Mouse (Mus musculus): ENCODE measurements around the gene Lhfpl2.

Gene Lhfpl2

GRCm38 (mm10) chr13:94172533-94173310 lies 115.1 kb downstream of the Lhfpl2 start:
- in situ Hi-C loops (cut with MboI; ENCODE audit: unreplicated experiment in 2 of 2): no loop called here

DNA sequence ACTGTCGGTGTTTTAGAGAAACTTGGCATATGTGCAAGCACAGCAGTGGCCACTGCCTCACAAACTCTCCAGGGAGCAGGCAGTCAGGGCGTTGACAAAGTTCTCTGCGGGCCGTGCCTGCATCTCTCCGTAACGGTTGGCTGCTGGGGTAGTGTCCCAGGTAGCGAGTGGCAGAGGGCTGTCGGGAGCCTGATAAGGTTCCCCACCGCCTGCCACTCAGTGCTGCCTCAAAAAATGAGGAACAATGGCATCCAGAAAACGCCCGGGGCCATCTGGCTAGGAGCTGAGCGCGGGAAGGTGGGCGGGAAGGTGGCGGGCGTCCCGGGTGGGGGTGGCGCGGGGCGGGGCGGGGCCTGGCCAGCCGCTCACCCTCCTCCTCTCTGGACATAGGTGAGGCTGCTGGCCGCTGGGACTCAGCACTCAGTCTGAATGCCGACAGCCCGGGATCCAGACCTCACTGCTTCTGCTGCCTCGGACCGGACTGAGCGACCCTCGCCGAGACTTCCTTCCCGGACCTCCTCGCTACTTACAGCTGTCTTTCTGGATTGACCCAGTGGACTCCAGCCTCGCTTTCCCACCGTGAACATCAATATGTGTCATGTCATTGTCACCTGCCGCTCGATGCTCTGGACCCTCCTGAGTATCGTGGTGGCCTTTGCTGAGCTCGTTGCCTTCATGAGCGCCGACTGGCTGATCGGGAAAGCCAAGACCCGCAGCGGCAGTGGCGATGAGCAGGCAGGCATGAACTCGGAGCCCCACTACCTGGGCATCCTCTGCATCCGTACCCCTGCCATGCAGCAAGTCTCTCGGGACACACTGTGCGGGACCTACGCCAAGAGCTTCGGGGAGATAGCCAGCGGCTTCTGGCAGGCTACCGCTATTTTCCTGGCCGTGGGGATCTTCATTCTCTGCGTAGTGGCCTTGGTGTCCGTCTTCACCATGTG lies 116.3 kb downstream of the Lhfpl2 start:
- in situ Hi-C loops (cut with MboI; ENCODE audit: unreplicated experiment in 2 of 2): no loop called here

GRCm38 (mm10) chr13:94174577-94175279 lies 117.1 kb downstream of the Lhfpl2 start:
- in situ Hi-C loops (cut with MboI; ENCODE audit: unreplicated experiment in 2 of 2): no loop called here

GRCm38 (mm10) chr13:94175379-94176050 lies 117.9 kb downstream of the Lhfpl2 start:
- in situ Hi-C loops (cut with MboI; ENCODE audit: unreplicated experiment in 2 of 2): no loop called here

GRCm38 (mm10) chr13:94177148-94177547 lies 119.6 kb downstream of the Lhfpl2 start:
- in situ Hi-C loops (cut with MboI; ENCODE audit: unreplicated experiment in 2 of 2): no loop called here

DNA sequence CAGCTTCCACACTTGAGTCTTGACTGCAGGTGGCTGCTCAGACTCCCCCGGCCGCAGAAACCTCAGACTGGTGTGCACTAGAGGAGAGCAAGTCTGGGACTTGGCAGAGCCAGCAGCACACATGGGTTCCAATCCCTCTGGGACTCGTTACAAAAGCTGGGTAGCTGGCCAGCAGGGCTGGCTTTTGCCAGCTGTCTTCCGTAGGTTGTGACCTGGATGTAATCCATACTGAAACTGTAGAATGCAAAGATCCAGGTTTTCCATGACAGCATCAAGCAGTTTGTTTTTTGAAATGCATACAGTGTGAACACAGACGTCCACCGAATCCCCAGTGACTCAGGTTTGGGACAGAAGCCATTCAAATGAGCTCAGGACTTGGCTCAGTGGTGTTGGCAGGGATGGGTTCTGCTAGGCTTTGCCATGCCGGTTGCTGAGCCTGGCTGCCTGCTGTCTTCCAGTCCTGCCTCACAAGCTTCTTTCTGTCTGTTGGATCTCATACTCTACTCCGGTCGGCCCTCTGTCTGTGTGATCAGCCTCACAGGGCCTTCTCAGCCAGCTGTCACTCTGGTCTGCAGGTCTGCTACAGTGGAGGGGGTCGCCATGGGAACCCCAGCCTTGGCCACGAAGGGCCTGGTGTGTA lies 120.9 kb downstream of the Lhfpl2 start:
- in situ Hi-C loops (cut with MboI; ENCODE audit: unreplicated experiment in 2 of 2): no loop called here

DNA sequence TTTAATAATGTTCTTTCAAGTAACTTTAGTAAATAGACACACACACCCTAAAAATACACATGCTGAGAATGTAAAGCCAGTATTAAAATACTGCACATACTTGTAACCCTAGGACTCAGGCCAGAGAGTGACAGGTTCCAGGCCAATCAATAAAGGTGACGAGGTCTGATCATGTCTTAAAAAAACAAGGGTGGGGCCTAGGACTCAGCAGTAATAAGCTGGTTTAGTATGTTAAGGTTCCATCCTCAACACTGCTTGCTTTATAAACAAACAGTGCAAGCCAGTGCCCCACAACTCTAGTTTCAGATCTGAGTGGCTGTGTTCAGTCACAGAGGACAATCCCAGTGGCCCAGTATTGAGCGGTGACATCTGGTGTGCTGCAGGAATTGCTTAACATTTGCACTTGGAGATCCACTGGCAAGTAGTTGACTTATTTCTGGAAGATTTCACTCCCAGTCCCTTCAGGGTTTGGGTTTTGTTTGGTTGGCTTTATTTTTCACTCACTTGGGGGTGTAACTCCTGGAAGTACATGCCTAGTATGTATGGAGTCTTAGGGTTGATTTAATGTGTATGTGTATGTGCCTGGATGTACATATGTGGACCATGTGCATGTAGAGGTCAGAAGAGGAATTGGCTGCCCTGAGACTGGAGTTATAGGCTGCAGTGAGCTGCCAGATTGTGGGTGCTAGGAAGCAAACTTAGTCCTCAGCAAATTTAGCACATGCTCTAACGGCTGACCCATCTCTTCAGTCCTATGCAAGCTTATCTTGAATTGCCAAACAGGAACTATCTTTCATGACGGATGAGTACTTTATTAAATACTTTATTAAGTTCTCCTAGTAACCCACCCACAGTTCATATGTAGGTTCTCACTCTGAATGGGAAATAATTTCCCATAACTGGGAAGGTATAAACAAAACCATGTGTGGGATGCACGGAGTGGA lies 123.2 kb downstream of the Lhfpl2 start:
- in situ Hi-C loops (cut with MboI; ENCODE audit: unreplicated experiment in 2 of 2): no loop called here

DNA sequence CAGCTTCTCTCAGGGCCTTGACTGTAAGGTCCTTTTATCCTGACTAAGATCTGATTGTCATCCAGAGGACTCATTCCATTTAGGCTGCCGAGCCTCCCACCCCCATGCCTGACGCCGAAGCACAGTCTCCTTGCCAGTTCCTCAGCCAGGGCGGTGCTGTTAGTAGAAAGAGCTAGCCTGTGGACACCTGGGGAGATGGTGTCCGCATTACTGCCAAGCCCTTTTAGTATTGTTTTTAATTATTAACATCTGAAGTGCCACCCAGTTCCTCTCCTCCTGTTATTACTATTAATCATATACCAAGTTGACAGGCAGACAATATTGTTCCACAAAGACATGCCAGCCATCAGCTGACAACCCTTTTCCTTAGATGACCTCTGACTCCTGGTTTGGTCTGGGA lies 124.4 kb downstream of the Lhfpl2 start:
- in situ Hi-C loops (cut with MboI; ENCODE audit: unreplicated experiment in 2 of 2): no loop called here

GRCm38 (mm10) chr13:94183372-94184021 lies 125.9 kb downstream of the Lhfpl2 start:
- in situ Hi-C loops (cut with MboI; ENCODE audit: unreplicated experiment in 2 of 2): no loop called here

GRCm38 (mm10) chr13:94184726-94185456 lies 127.3 kb downstream of the Lhfpl2 start:
- in situ Hi-C loops (cut with MboI; ENCODE audit: unreplicated experiment in 2 of 2): no loop called here

DNA sequence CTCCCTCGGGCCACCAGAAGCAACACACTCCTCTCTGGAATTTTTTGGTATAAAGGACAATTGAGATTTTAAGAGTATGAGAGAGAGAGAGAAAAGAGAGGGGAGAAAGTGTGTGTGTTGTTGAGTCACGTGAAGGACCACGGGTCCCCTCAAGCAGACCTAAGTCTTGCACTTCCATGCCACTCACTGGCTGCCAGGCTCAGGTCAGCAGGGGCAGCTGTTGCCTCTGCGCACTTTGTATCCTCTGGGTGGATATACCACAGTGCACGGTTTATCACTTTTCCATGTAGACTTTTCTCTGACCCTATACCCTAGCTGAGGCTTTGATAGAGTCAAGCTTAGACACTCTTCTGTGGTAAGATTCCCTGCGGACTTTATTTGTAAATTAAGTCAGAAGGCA lies 128.0 kb downstream of the Lhfpl2 start:
- in situ Hi-C loops (cut with MboI; ENCODE audit: unreplicated experiment in 2 of 2): no loop called here

- in situ Hi-C loops (cut with MboI; ENCODE audit: unreplicated experiment in 2 of 2): no loop called here
Observed at GRCm38 (mm10) chr13:94188200-94189086, 130.8 kb downstream of the Lhfpl2 start.

- in situ Hi-C loops (cut with MboI; ENCODE audit: unreplicated experiment in 2 of 2): loop anchor here (10.0 kb wide), 1 partner anchor 396 kb away; no protein-coding TSS in a partner anchor
Observed at GRCm38 (mm10) chr13:94190386-94190785, 132.8 kb downstream of the Lhfpl2 start.

GRCm38 (mm10) chr13:94193227-94193626 lies 135.6 kb downstream of the Lhfpl2 start:
- in situ Hi-C loops (cut with MboI; ENCODE audit: unreplicated experiment in 2 of 2): loop anchor here (10.0 kb wide), 1 partner anchor 398 kb away; no protein-coding TSS in a partner anchor

GRCm38 (mm10) chr13:94198616-94199015 lies 141.0 kb downstream of the Lhfpl2 start:
- in situ Hi-C loops (cut with MboI; ENCODE audit: unreplicated experiment in 2 of 2): loop anchor here (10.0 kb wide), 1 partner anchor 404 kb away; no protein-coding TSS in a partner anchor

GRCm38 (mm10) chr13:94199829-94200228 lies 142.2 kb downstream of the Lhfpl2 start:
- in situ Hi-C loops (cut with MboI; ENCODE audit: unreplicated experiment in 2 of 2): loop anchor here (10.0 kb wide), 1 partner anchor 405 kb away; no protein-coding TSS in a partner anchor
